Mouse (Mus musculus): Measurements from ENCODE around the gene Olfr921. TPM values are rescaled to one million over a fixed set of nuclear protein-coding genes. Genes with fewer than 3 reads are reported as not detected.

Gene Olfr921
- total RNA-seq (2014; fragmentation: Nextera tagmentation) (not detected in 2 replicates), total RNA-seq (2017) (0.06 and 0.27 TPM in 2 replicates), polyA plus RNA-seq (2012) (not detected in 2 replicates)

DNA sequence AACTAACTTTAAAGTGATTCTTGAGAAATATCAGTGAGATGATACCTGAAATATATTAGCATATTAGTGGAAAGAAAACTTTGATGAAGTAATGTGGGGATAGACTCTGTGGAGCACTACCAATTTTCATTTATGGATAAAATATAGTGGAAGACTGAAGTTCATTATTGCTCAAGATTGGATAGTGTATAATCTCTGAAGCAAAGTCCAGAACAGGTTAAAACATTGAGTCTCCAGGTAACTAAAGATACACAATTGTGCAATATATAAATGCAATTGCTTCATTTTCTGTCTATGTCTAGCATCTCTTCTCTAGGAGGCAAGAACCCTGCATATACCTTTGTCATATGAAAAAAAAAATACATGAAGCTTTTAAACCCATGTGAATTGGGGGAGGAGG, at the start of gene Olfr921:
TSS of gene Olfr921 (plus strand) at position 301 of the 400 bp plus-strand sequence.
- DNase-seq (ENCODE audit: low spot score) (no peak), ATAC-seq (ENCODE audit: extremely low read depth, insufficient number of reproducible peaks, low FRiP score, poor library complexity, severe bottlenecking) (no peak)
- Histone ChIP-seq H3K9me3 (replicated peaks) (no peaks in the 10 kb centered on the region), H3K4me3 (ENCODE audit: low read depth, low read length) (no peak within 1 kb of the TSS), H3K27me3 (ENCODE audit: insufficient read depth, low read length) (no peaks in the 10 kb centered on the region), H3K4me1 (ENCODE audit: insufficient read depth, low read depth, low read length) (no peaks in the 10 kb centered on the region), H3K36me3 (replicated peaks) (no peaks in the 10 kb centered on the region)
- TF ChIP-seq TAL1 (conservative IDR thresholded peaks at IDR 0.05; ENCODE audit: low read depth, low read length) = no peak
- TF ChIP-seq GATA1 (IDR thresholded peaks at IDR 0.05; ENCODE audit: borderline replicate concordance, low read length) = no peak
- no peak for TF ChIP-seq CTCF (IDR thresholded peaks at IDR 0.05; ENCODE audit: low read depth, low read length)
- no peak for TF ChIP-seq GATA2 (IDR thresholded peaks at IDR 0.05; ENCODE audit: borderline replicate concordance, low read depth, low read length)
- no peak for TF ChIP-seq POLR2AphosphoS5 (IDR thresholded peaks at IDR 0.05; ENCODE audit: insufficient replicate concordance, low read depth, low read length)

- Histone ChIP-seq H3K4me1 (ENCODE audit: insufficient read depth, low read depth, low read length) (peaks cover 15% of the 10 kb centered on the region), H3K27me3 (ENCODE audit: insufficient read depth, low read length) (no peaks in the 10 kb centered on the region), H3K4me3 (ENCODE audit: low read depth, low read length) (no peak overlapping the region), H3K9me3 (replicated peaks) (no peaks in the 10 kb centered on the region), H3K36me3 (replicated peaks) (peaks cover 24% of the 10 kb centered on the region)
- TF ChIP-seq POLR2AphosphoS5 (IDR thresholded peaks at IDR 0.05; ENCODE audit: insufficient replicate concordance, low read depth, low read length) (no peak), GATA1 (IDR thresholded peaks at IDR 0.05; ENCODE audit: borderline replicate concordance, low read length) (no peak), CTCF (IDR thresholded peaks at IDR 0.05; ENCODE audit: low read depth, low read length) (no peak), TAL1 (conservative IDR thresholded peaks at IDR 0.05; ENCODE audit: low read depth, low read length) (no peak), GATA2 (IDR thresholded peaks at IDR 0.05; ENCODE audit: borderline replicate concordance, low read depth, low read length) (no peak)
- DNase-seq (ENCODE audit: low spot score) (no peak), ATAC-seq (ENCODE audit: extremely low read depth, insufficient number of reproducible peaks, low FRiP score, poor library complexity, severe bottlenecking) (peak; percentile 78)
Measured at GRCm38 (mm10) chr9:38724044-38724443, 48.8 kb upstream of the Olfr921 start.

DNA sequence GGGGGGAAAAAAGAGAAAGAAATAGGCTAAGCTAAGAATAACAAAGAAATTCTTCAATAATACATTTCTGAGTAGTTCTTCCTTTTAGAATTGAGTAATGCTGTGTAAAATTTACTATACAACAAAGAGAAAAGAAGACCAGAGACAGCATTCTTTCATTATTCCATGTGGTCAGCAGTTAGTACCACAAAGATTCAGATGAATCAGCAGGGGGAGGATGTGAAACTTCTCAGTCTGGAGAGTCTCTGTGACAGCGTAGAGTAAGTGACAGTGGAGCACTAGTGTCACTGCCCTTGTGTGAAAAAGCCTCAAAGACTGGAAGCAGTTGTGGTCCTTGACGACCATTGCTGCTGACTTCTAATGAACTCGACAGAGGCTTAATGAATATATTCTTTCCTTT, 44.6 kb upstream of the Olfr921 start:
- 0 out of 2 replicates have a peak, but pooled peaks cover 7% of the 10 kb centered on the region for H3K4me1 ChIP-seq (ENCODE audit: insufficient read depth, low read depth, low read length)
- no peak for DNase-seq (ENCODE audit: low spot score)
- H3K27me3 ChIP-seq (ENCODE audit: insufficient read depth, low read length) = no peaks in the 10 kb centered on the region
- H3K9me3 ChIP-seq (replicated peaks) = no peaks in the 10 kb centered on the region
- no peak for TF ChIP-seq POLR2AphosphoS5 (IDR thresholded peaks at IDR 0.05; ENCODE audit: insufficient replicate concordance, low read depth, low read length)
- no peak for TF ChIP-seq GATA1 (IDR thresholded peaks at IDR 0.05; ENCODE audit: borderline replicate concordance, low read length)
- TF ChIP-seq TAL1 (conservative IDR thresholded peaks at IDR 0.05; ENCODE audit: low read depth, low read length) = no peak
- no peak for TF ChIP-seq GATA2 (IDR thresholded peaks at IDR 0.05; ENCODE audit: borderline replicate concordance, low read depth, low read length)
- TF ChIP-seq CTCF (IDR thresholded peaks at IDR 0.05; ENCODE audit: low read depth, low read length) = no peak
- H3K4me3 ChIP-seq (ENCODE audit: low read depth, low read length) = no peak overlapping the region
- no peak for ATAC-seq (ENCODE audit: extremely low read depth, insufficient number of reproducible peaks, low FRiP score, poor library complexity, severe bottlenecking)
- H3K36me3 ChIP-seq (replicated peaks) = peaks cover 17% of the 10 kb centered on the region

GRCm38 (mm10) chr9:38741408-38741807, 31.5 kb upstream of the Olfr921 start:
- Histone ChIP-seq H3K27me3 (ENCODE audit: insufficient read depth, low read length) (no peaks in the 10 kb centered on the region), H3K4me3 (ENCODE audit: low read depth, low read length) (no peak overlapping the region), H3K4me1 (ENCODE audit: insufficient read depth, low read depth, low read length) (no peaks in the 10 kb centered on the region), H3K9me3 (replicated peaks) (no peaks in the 10 kb centered on the region), H3K36me3 (replicated peaks) (peaks cover 4% of the 10 kb centered on the region)
- TF ChIP-seq POLR2AphosphoS5 (IDR thresholded peaks at IDR 0.05; ENCODE audit: insufficient replicate concordance, low read depth, low read length) = no peak
- no peak for TF ChIP-seq GATA1 (IDR thresholded peaks at IDR 0.05; ENCODE audit: borderline replicate concordance, low read length)
- TF ChIP-seq CTCF (IDR thresholded peaks at IDR 0.05; ENCODE audit: low read depth, low read length) = no peak
- TF ChIP-seq GATA2 (IDR thresholded peaks at IDR 0.05; ENCODE audit: borderline replicate concordance, low read depth, low read length) = no peak
- TF ChIP-seq TAL1 (conservative IDR thresholded peaks at IDR 0.05; ENCODE audit: low read depth, low read length) = no peak
- DNase-seq (ENCODE audit: low spot score) (no peak), ATAC-seq (ENCODE audit: extremely low read depth, insufficient number of reproducible peaks, low FRiP score, poor library complexity, severe bottlenecking) (no peak)

GRCm38 (mm10) chr9:38744619-38745315, 28.1 kb upstream of the Olfr921 start:
- TF ChIP-seq TAL1 (conservative IDR thresholded peaks at IDR 0.05; ENCODE audit: low read depth, low read length) (no peak), CTCF (IDR thresholded peaks at IDR 0.05; ENCODE audit: low read depth, low read length) (no peak), GATA2 (IDR thresholded peaks at IDR 0.05; ENCODE audit: borderline replicate concordance, low read depth, low read length) (no peak), GATA1 (IDR thresholded peaks at IDR 0.05; ENCODE audit: borderline replicate concordance, low read length) (no peak), POLR2AphosphoS5 (IDR thresholded peaks at IDR 0.05; ENCODE audit: insufficient replicate concordance, low read depth, low read length) (no peak)
- ATAC-seq (ENCODE audit: extremely low read depth, insufficient number of reproducible peaks, low FRiP score, poor library complexity, severe bottlenecking) (peak; percentile 82), DNase-seq (ENCODE audit: low spot score) (no peak)
- Histone ChIP-seq H3K4me3 (ENCODE audit: low read depth, low read length) (no peak overlapping the region), H3K36me3 (replicated peaks) (peaks cover 2% of the 10 kb centered on the region), H3K4me1 (ENCODE audit: insufficient read depth, low read depth, low read length) (no peaks in the 10 kb centered on the region), H3K27me3 (ENCODE audit: insufficient read depth, low read length) (no peaks in the 10 kb centered on the region), H3K9me3 (replicated peaks) (no peaks in the 10 kb centered on the region)

GRCm38 (mm10) chr9:38751999-38752398, 20.9 kb upstream of the Olfr921 start, which contains the start of gene Olfr920:
Olfr920 (plus strand) TSS chr9:38752299.
- Histone ChIP-seq H3K4me3 (ENCODE audit: low read depth, low read length) (no peak within 1 kb of the TSS), H3K36me3 (replicated peaks) (no peaks in the 10 kb centered on the region), H3K9me3 (replicated peaks) (no peaks in the 10 kb centered on the region), H3K27me3 (ENCODE audit: insufficient read depth, low read length) (no peaks in the 10 kb centered on the region), H3K4me1 (ENCODE audit: insufficient read depth, low read depth, low read length) (no peaks in the 10 kb centered on the region)
- DNase-seq (ENCODE audit: low spot score) (no peak), ATAC-seq (ENCODE audit: extremely low read depth, insufficient number of reproducible peaks, low FRiP score, poor library complexity, severe bottlenecking) (no peak)
- TF ChIP-seq POLR2AphosphoS5 (IDR thresholded peaks at IDR 0.05; ENCODE audit: insufficient replicate concordance, low read depth, low read length) = no peak
- no peak for TF ChIP-seq GATA2 (IDR thresholded peaks at IDR 0.05; ENCODE audit: borderline replicate concordance, low read depth, low read length)
- no peak for TF ChIP-seq GATA1 (IDR thresholded peaks at IDR 0.05; ENCODE audit: borderline replicate concordance, low read length)
- TF ChIP-seq TAL1 (conservative IDR thresholded peaks at IDR 0.05; ENCODE audit: low read depth, low read length) = no peak
- no peak for TF ChIP-seq CTCF (IDR thresholded peaks at IDR 0.05; ENCODE audit: low read depth, low read length)

Data from G1E (cell line).